Comparison of ENCODE assay signal across 31 mouse cellular contexts in genomic region chr11:100164392-100164791, GRCm38 (mm10). TPM values are rescaled to one million over a fixed set of nuclear protein-coding genes. Genes with fewer than 3 reads are reported as not detected.
DNase-seq lines count a peak whose midpoint lies in the region; ATAC-seq lines count a peak whose summit lies in the region.
"Had no signal": no experiment of that assay in that cellular context is flagged by ENCODE, and none has a peak within 500 bp of the region (broad histone marks: within the 10 kb centered on the region; RNA-seq: fewer than 3 reads in every experiment).

No protein-coding gene starts in this region.

- H3K27me3 ChIP-seq in intestine, embryonic 14.5 days (replicated peaks; ENCODE audit: control insufficient read depth, insufficient read depth, low read length) = no peaks in the 10 kb centered on the region
- H3K27me3 ChIP-seq in intestine, embryonic 16.5 days (replicated peaks; ENCODE audit: control insufficient read depth, insufficient read depth, low read length) = no peaks in the 10 kb centered on the region
- H3K27me3 ChIP-seq in stomach, embryonic 15.5 days (replicated peaks) = no peaks in the 10 kb centered on the region
- no peaks in the 10 kb centered on the region for H3K27me3 ChIP-seq in forebrain, embryonic 16.5 days (replicated peaks; ENCODE audit: control insufficient read depth, insufficient read depth, low read length)
- no peaks in the 10 kb centered on the region for H3K27me3 ChIP-seq in forebrain, embryonic 14.5 days (replicated peaks; ENCODE audit: control insufficient read depth, insufficient read depth, low read length)
- H3K27me3 ChIP-seq: embryonic facial prominence, embryonic 12.5 days; forebrain, embryonic 12.5 days; limb, embryonic 15.5 days; neural tube, embryonic 13.5 days had no signal

- H3K36me3 ChIP-seq in intestine, embryonic 14.5 days (ENCODE audit: control insufficient read depth, insufficient read depth, low read length) = no peaks in the 10 kb centered on the region
- H3K36me3 ChIP-seq in intestine, embryonic 16.5 days (ENCODE audit: control insufficient read depth, insufficient read depth, low read length) = no peaks in the 10 kb centered on the region
- H3K36me3 ChIP-seq in stomach, embryonic 15.5 days = no peaks in the 10 kb centered on the region
- no peaks in the 10 kb centered on the region for H3K36me3 ChIP-seq in forebrain, embryonic 16.5 days (ENCODE audit: control insufficient read depth, insufficient read depth)
- no peaks in the 10 kb centered on the region for H3K36me3 ChIP-seq in forebrain, embryonic 14.5 days (ENCODE audit: control insufficient read depth, insufficient read depth, low read length)
- H3K36me3 ChIP-seq: embryonic facial prominence, embryonic 12.5 days; forebrain, embryonic 12.5 days; G1E; limb, embryonic 15.5 days; neural tube, embryonic 13.5 days had no signal

- peaks cover 5% of the 10 kb centered on the region; the same call in 1 of the 2 replicates for H3K4me1 ChIP-seq in intestine, embryonic 14.5 days (replicated peaks; ENCODE audit: control insufficient read depth, insufficient read depth, low read length)
- peaks cover 28% of the 10 kb centered on the region for H3K4me1 ChIP-seq in intestine, embryonic 16.5 days (ENCODE audit: control insufficient read depth, insufficient read depth, low read length)
- H3K4me1 ChIP-seq in stomach, embryonic 15.5 days = peaks cover 23% of the 10 kb centered on the region
- H3K4me1 ChIP-seq in forebrain, embryonic 16.5 days (replicated peaks; ENCODE audit: control insufficient read depth, insufficient read depth, low read length) = no peaks in the 10 kb centered on the region
- H3K4me1 ChIP-seq in forebrain, embryonic 14.5 days (ENCODE audit: control insufficient read depth, insufficient read depth, low read length) = no peaks in the 10 kb centered on the region
- H3K4me1 ChIP-seq: forebrain, embryonic 12.5 days; neural tube, embryonic 13.5 days had no signal

- peak overlapping the region; percentile 47; the same call in 1 of the 2 replicates for H3K27ac ChIP-seq in intestine, embryonic 14.5 days (ENCODE audit: low read depth)
- H3K27ac ChIP-seq in intestine, embryonic 16.5 days (ENCODE audit: low read length) = peak overlapping the region; percentile 72
- H3K27ac ChIP-seq in stomach, embryonic 15.5 days = peak overlapping the region; percentile 48; the same call in 1 of the 2 replicates
- no peak overlapping the region for H3K27ac ChIP-seq in forebrain, embryonic 16.5 days (ENCODE audit: low read length)
- H3K27ac ChIP-seq in forebrain, embryonic 14.5 days (ENCODE audit: low read depth, low read length) = no peak overlapping the region
- H3K27ac ChIP-seq: embryonic facial prominence, embryonic 12.5 days; forebrain, embryonic 12.5 days; limb, embryonic 15.5 days; liver, embryonic 14.5 days; neural tube, embryonic 13.5 days had no signal

- ATAC-seq in intestine, embryonic 14.5 days (replicated peaks; ENCODE audit: low FRiP score, low TSS enrichment, low read depth) = no peak; the same call in 1 of the 2 replicates
- ATAC-seq in intestine, embryonic 16.5 days = peak; percentile 53
- no peak for ATAC-seq in stomach, embryonic 15.5 days (ENCODE audit: insufficient read depth, low FRiP score, low read depth)
- no peak for ATAC-seq in forebrain, embryonic 16.5 days
- ATAC-seq in forebrain, embryonic 14.5 days = no peak
- ATAC-seq: hindbrain, embryonic 16.5 days; midbrain, embryonic 16.5 days had no signal

- no peak overlapping the region for H3K4me3 ChIP-seq in intestine, embryonic 14.5 days (ENCODE audit: low read depth, low read length)
- H3K4me3 ChIP-seq in intestine, embryonic 16.5 days (ENCODE audit: low read length) = no peak overlapping the region
- H3K4me3 ChIP-seq in stomach, embryonic 15.5 days (replicated peaks) = no peak overlapping the region
- no peak overlapping the region for H3K4me3 ChIP-seq in forebrain, embryonic 16.5 days (replicated peaks; ENCODE audit: low read length)
- H3K4me3 ChIP-seq in forebrain, embryonic 14.5 days (ENCODE audit: low read depth, low read length) = no peak overlapping the region
- H3K4me3 ChIP-seq: embryonic facial prominence, embryonic 12.5 days; forebrain, embryonic 12.5 days; limb, embryonic 15.5 days; myocyte; neural tube, embryonic 13.5 days had no signal

- 29% methylated on average over 7 of the region's 7 CpGs for WGBS in intestine, embryonic 14.5 days
- 36% methylated on average over 7 of the region's 7 CpGs for WGBS in intestine, embryonic 16.5 days
- 37% methylated on average over 7 of the region's 7 CpGs for WGBS in stomach, embryonic 15.5 days
- WGBS in forebrain, embryonic 16.5 days = 73% methylated on average over 7 of the region's 7 CpGs
- 78% methylated on average over 7 of the region's 7 CpGs for WGBS in forebrain, embryonic 14.5 days

- H3K9me3 ChIP-seq in intestine, embryonic 14.5 days (ENCODE audit: control insufficient read depth, low read length) = no peaks in the 10 kb centered on the region
- no peaks in the 10 kb centered on the region for H3K9me3 ChIP-seq in intestine, embryonic 16.5 days (ENCODE audit: control insufficient read depth, low read length)
- no peaks in the 10 kb centered on the region for H3K9me3 ChIP-seq in stomach, embryonic 15.5 days
- H3K9me3 ChIP-seq in forebrain, embryonic 16.5 days (ENCODE audit: control insufficient read depth, low read length) = no peaks in the 10 kb centered on the region
- H3K9me3 ChIP-seq in forebrain, embryonic 14.5 days (replicated peaks; ENCODE audit: control insufficient read depth, low read length) = no peaks in the 10 kb centered on the region
- H3K9me3 ChIP-seq: embryonic facial prominence, embryonic 12.5 days; forebrain, embryonic 12.5 days; limb, embryonic 15.5 days; neural tube, embryonic 13.5 days had no signal

- no peak overlapping the region for H3K4me2 ChIP-seq in intestine, embryonic 14.5 days (ENCODE audit: low read length)
- H3K4me2 ChIP-seq in intestine, embryonic 16.5 days (ENCODE audit: low read depth, low read length) = peak overlapping the region; percentile 37
- no peak overlapping the region; the same call in 1 of the 2 replicates for H3K4me2 ChIP-seq in stomach, embryonic 15.5 days
- H3K4me2 ChIP-seq in forebrain, embryonic 16.5 days (ENCODE audit: low read length) = no peak overlapping the region
- no peak overlapping the region for H3K4me2 ChIP-seq in forebrain, embryonic 14.5 days (ENCODE audit: low read length)
- H3K4me2 ChIP-seq: embryonic facial prominence, embryonic 12.5 days; forebrain, embryonic 12.5 days; heart, embryonic 11.5 days; limb, embryonic 15.5 days; lung, embryonic 14.5 days; neural tube, embryonic 13.5 days had no signal

- DNase-seq in intestine, embryonic 14.5 days (ENCODE audit: low spot score) = no peak
- peak; percentile 27 for DNase-seq in kidney, postnatal 14 days
- DNase-seq in adrenal gland, postnatal 14 days = no peak
- no peak for DNase-seq in forebrain, embryonic 14.5 days (ENCODE audit: low spot score)
- DNase-seq: adrenal gland, adult 8-10 months; B cell, adult 2 months; cerebellum, adult 18-20 months; cerebellum, postnatal 14 days; lung, embryonic 14.5 days; lung, postnatal 4 days had no signal

- H3K9ac ChIP-seq in intestine, embryonic 14.5 days (ENCODE audit: low read length) = no peak overlapping the region
- H3K9ac ChIP-seq in intestine, embryonic 16.5 days (ENCODE audit: low read depth, low read length) = no peak overlapping the region
- H3K9ac ChIP-seq in stomach, embryonic 15.5 days = no peak overlapping the region
- no peak overlapping the region for H3K9ac ChIP-seq in forebrain, embryonic 16.5 days (replicated peaks; ENCODE audit: low read depth, low read length)
- no peak overlapping the region for H3K9ac ChIP-seq in forebrain, embryonic 14.5 days (ENCODE audit: low read length)
- H3K9ac ChIP-seq: embryonic facial prominence, embryonic 12.5 days; forebrain, embryonic 12.5 days; limb, embryonic 15.5 days; liver, embryonic 14.5 days; lung, embryonic 14.5 days; neural tube, embryonic 13.5 days had no signal

RNA-seq across cellular contexts. Expression of gene Krt19, which starts 15.9 kb away (rescaled TPM):
- 359 and 374 TPM in 2 replicates for polyA plus RNA-seq in intestine, embryonic 14.5 days (2014; fragmentation: Nextera tagmentation; extraction: Ambion mirVana)
- 884 and 955 TPM in 2 replicates for polyA plus RNA-seq in intestine, embryonic 16.5 days (2015; fragmentation: Nextera tagmentation; extraction: Ambion mirVana)
- 796 and 889 TPM in 2 replicates for polyA plus RNA-seq in stomach, embryonic 15.5 days (2015; fragmentation: Nextera tagmentation; extraction: Ambion mirVana)
- polyA plus RNA-seq in forebrain, embryonic 16.5 days (2015; fragmentation: Nextera tagmentation; extraction: Ambion mirVana) = 0.30 and 2.3 TPM in 2 replicates
- 6.4 and 6.6 TPM in 2 replicates for total RNA-seq in adrenal gland, postnatal 14 days (2021)
- 0.22 and 1.2 TPM in 2 replicates for polyA plus RNA-seq in forebrain, embryonic 14.5 days (2014; fragmentation: Nextera tagmentation; extraction: Ambion mirVana)
- total RNA-seq: G1E; granulocyte monocyte progenitor cell, adult 5-6 weeks; hematopoietic stem cell, adult 5-6 weeks; left cerebral cortex, postnatal 25 days; megakaryocyte-erythroid progenitor cell, adult 5-6 weeks had no signal
- polyA plus RNA-seq: G1E had no signal

RNA-seq across cellular contexts. Expression of gene Krt9, which starts 28.7 kb away (rescaled TPM):
- polyA plus RNA-seq in intestine, embryonic 14.5 days (2014; fragmentation: Nextera tagmentation; extraction: Ambion mirVana) = not detected in 2 replicates
- not detected in 2 replicates for polyA plus RNA-seq in intestine, embryonic 16.5 days (2015; fragmentation: Nextera tagmentation; extraction: Ambion mirVana)
- polyA plus RNA-seq in stomach, embryonic 15.5 days (2015; fragmentation: Nextera tagmentation; extraction: Ambion mirVana) = not detected in 2 replicates
- not detected in 2 replicates for polyA plus RNA-seq in forebrain, embryonic 16.5 days (2015; fragmentation: Nextera tagmentation; extraction: Ambion mirVana)
- total RNA-seq in adrenal gland, postnatal 14 days (2021) = not detected in 2 replicates
- not detected in 2 replicates for polyA plus RNA-seq in forebrain, embryonic 14.5 days (2014; fragmentation: Nextera tagmentation; extraction: Ambion mirVana)
- total RNA-seq: CH12.LX; G1E; gastrocnemius, adult 8-10 months; granulocyte monocyte progenitor cell, adult 5-6 weeks; hematopoietic stem cell, adult 5-6 weeks; megakaryocyte-erythroid progenitor cell, adult 5-6 weeks had no signal
- polyA plus RNA-seq: embryonic facial prominence, embryonic 12.5 days; forebrain, embryonic 12.5 days; G1E; heart, embryonic 11.5 days; heart, postnatal 0 days; liver, embryonic 14.5 days; lung, embryonic 14.5 days; midbrain, embryonic 16.5 days; myocyte; neural tube, embryonic 13.5 days had no signal

RNA-seq across cellular contexts. Expression of gene Krt15, which starts 28.7 kb away (rescaled TPM):
- 1.3 TPM in 2 replicates for polyA plus RNA-seq in intestine, embryonic 14.5 days (2014; fragmentation: Nextera tagmentation; extraction: Ambion mirVana)
- polyA plus RNA-seq in intestine, embryonic 16.5 days (2015; fragmentation: Nextera tagmentation; extraction: Ambion mirVana) = 2.2 and 4.5 TPM in 2 replicates
- polyA plus RNA-seq in stomach, embryonic 15.5 days (2015; fragmentation: Nextera tagmentation; extraction: Ambion mirVana) = 698 and 1,006 TPM in 2 replicates
- polyA plus RNA-seq in forebrain, embryonic 16.5 days (2015; fragmentation: Nextera tagmentation; extraction: Ambion mirVana) = 2.2 TPM in 1 of 2 replicates, not detected in the other
- not detected in 2 replicates for total RNA-seq in adrenal gland, postnatal 14 days (2021)
- polyA plus RNA-seq in forebrain, embryonic 14.5 days (2014; fragmentation: Nextera tagmentation; extraction: Ambion mirVana) = 0.17 and 0.22 TPM in 2 replicates
- total RNA-seq: adrenal gland, adult 8-10 months; G1E; gastrocnemius, adult 8-10 months; granulocyte monocyte progenitor cell, adult 5-6 weeks; hematopoietic stem cell, adult 5-6 weeks; left cerebral cortex, postnatal 25 days; megakaryocyte-erythroid progenitor cell, adult 5-6 weeks had no signal
- polyA plus RNA-seq: frontal cortex, adult 2 months; G1E had no signal

RNA-seq across cellular contexts. Expression of gene Krt14, which starts 43.0 kb away (rescaled TPM):
- polyA plus RNA-seq in intestine, embryonic 14.5 days (2014; fragmentation: Nextera tagmentation; extraction: Ambion mirVana) = 5.7 and 6.0 TPM in 2 replicates
- 7.3 and 7.9 TPM in 2 replicates for polyA plus RNA-seq in intestine, embryonic 16.5 days (2015; fragmentation: Nextera tagmentation; extraction: Ambion mirVana)
- 17.3 and 25.8 TPM in 2 replicates for polyA plus RNA-seq in stomach, embryonic 15.5 days (2015; fragmentation: Nextera tagmentation; extraction: Ambion mirVana)
- 0.38 and 1.6 TPM in 2 replicates for polyA plus RNA-seq in forebrain, embryonic 16.5 days (2015; fragmentation: Nextera tagmentation; extraction: Ambion mirVana)
- 0.38 and 0.41 TPM in 2 replicates for total RNA-seq in adrenal gland, postnatal 14 days (2021)
- polyA plus RNA-seq in forebrain, embryonic 14.5 days (2014; fragmentation: Nextera tagmentation; extraction: Ambion mirVana) = 0.20 TPM in 1 of 2 replicates, not detected in the other
- total RNA-seq: CH12.LX; gastrocnemius, adult 8-10 months; granulocyte monocyte progenitor cell, adult 5-6 weeks; hematopoietic stem cell, adult 5-6 weeks; left cerebral cortex, postnatal 25 days; megakaryocyte-erythroid progenitor cell, adult 5-6 weeks had no signal
- polyA plus RNA-seq: lung, embryonic 14.5 days had no signal

RNA-seq across cellular contexts. Expression of gene Krt13, which starts 43.0 kb away (rescaled TPM):
- polyA plus RNA-seq in intestine, embryonic 14.5 days (2014; fragmentation: Nextera tagmentation; extraction: Ambion mirVana) = 0.11 TPM in 1 of 2 replicates, not detected in the other
- polyA plus RNA-seq in intestine, embryonic 16.5 days (2015; fragmentation: Nextera tagmentation; extraction: Ambion mirVana) = 0.29 TPM in 1 of 2 replicates, not detected in the other
- polyA plus RNA-seq in stomach, embryonic 15.5 days (2015; fragmentation: Nextera tagmentation; extraction: Ambion mirVana) = 397 and 779 TPM in 2 replicates
- polyA plus RNA-seq in forebrain, embryonic 16.5 days (2015; fragmentation: Nextera tagmentation; extraction: Ambion mirVana) = not detected in 2 replicates
- total RNA-seq in adrenal gland, postnatal 14 days (2021) = not detected in 2 replicates
- not detected in 2 replicates for polyA plus RNA-seq in forebrain, embryonic 14.5 days (2014; fragmentation: Nextera tagmentation; extraction: Ambion mirVana)
- total RNA-seq: adrenal gland, adult 8-10 months; CH12.LX; gastrocnemius, adult 8-10 months; granulocyte monocyte progenitor cell, adult 5-6 weeks; hematopoietic stem cell, adult 5-6 weeks; left cerebral cortex, postnatal 25 days; megakaryocyte-erythroid progenitor cell, adult 5-6 weeks had no signal
- polyA plus RNA-seq: embryonic facial prominence, embryonic 12.5 days; forebrain, embryonic 12.5 days; frontal cortex, adult 2 months; G1E; heart, embryonic 11.5 days; heart, postnatal 0 days; lung, embryonic 14.5 days; neural tube, embryonic 13.5 days had no signal

Comparison
In these comparisons a context has a peak if more than half of its experiments do, and no peak if none do; other contexts are left out.
1. H3K27ac ChIP-seq: peak in intestine, embryonic 14.5 days (single experiment), intestine, embryonic 16.5 days (single experiment) and stomach, embryonic 15.5 days (single experiment); none in forebrain, embryonic 16.5 days (single experiment) and forebrain, embryonic 14.5 days (single experiment).
2. RNA of gene Krt19, which starts 15.9 kb away (polyA plus RNA-seq): 884 to 955 TPM in intestine, embryonic 16.5 days, 796 to 889 TPM in stomach, embryonic 15.5 days and 359 to 374 TPM in intestine, embryonic 14.5 days; 0.22 to 1.2 TPM in forebrain, embryonic 14.5 days and 0.30 to 2.3 TPM in forebrain, embryonic 16.5 days; every median in the first group is over 100 times any median in the second.
3. RNA of gene Krt15, which starts 28.7 kb away (polyA plus RNA-seq): 698 to 1,006 TPM in stomach, embryonic 15.5 days; 2.2 to 4.5 TPM in intestine, embryonic 16.5 days, 1.3 TPM in intestine, embryonic 14.5 days, 0.17 to 0.22 TPM in forebrain, embryonic 14.5 days and 2.2 TPM in forebrain, embryonic 16.5 days; every median in the first group is over 100 times any median in the second.